Mouse (Mus musculus) brain, embryonic 18.5 days (tissue): Measurements from ENCODE around the gene Gm17535.
A peak's percentile ranks its signal among the peaks of the same experiment; 100 is the strongest.
"Not testable (repeated sequence)": the region's sequence is repeated elsewhere in the genome, so short reads cannot be mapped to it uniquely, and the experiment has no call there.

Source experiments
- DNase-seq: peaks from one replicate; pipeline ENCODE4 v3.0.0-alpha.2; 2012; ENCODE audit warnings: low read depth, low spot score

The Gm17535 gene

DNA sequence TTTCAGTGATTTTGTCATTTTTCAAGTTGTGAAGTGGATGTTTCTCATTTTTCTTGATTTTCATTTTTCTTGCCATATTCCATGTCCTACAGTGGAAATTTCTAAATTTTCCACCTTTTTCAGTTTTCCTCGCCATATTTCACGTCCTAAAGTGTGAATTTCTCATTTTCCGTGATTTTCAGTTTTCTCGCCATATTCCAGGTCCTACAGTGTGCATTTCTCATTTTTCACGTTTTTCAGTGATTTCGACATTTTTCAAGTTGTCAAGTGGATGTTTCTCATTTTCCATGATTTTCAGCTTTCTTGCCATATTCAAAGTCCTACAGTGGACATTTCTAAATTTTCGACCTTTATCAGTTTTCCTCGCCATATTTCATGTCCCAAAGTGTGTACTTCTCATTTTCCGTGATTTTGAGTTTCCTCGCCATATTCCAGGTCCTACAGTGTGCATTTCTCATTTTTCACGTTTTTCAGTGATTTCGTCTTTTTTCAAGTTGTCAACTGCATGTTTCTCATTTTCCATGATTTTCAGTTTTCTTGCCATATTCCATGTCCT is 9.4 kb upstream of the Gm17535 start, which contains the start of gene Gm10717:
Gm10717 (plus strand) TSS at position 506 of the 556 bp plus-strand sequence.
- DNase-seq: not testable (repeated sequence)

- not testable (repeated sequence) for DNase-seq
Observed at GRCm38 (mm10) chr9:3025653-3026052, 8.7 kb upstream of the Gm17535 start.

GRCm38 (mm10) chr9:3026136-3026535 is 8.3 kb upstream of the Gm17535 start:
- not testable (repeated sequence) for DNase-seq

GRCm38 (mm10) chr9:3026741-3027140 is 7.7 kb upstream of the Gm17535 start:
- not testable (repeated sequence) for DNase-seq

- DNase-seq: peak; percentile 26
Observed at GRCm38 (mm10) chr9:3027200-3027599, 7.2 kb upstream of the Gm17535 start.

- not testable (repeated sequence) for DNase-seq
Observed at GRCm38 (mm10) chr9:3029276-3030000, 5.0 kb upstream of the Gm17535 start.

DNA sequence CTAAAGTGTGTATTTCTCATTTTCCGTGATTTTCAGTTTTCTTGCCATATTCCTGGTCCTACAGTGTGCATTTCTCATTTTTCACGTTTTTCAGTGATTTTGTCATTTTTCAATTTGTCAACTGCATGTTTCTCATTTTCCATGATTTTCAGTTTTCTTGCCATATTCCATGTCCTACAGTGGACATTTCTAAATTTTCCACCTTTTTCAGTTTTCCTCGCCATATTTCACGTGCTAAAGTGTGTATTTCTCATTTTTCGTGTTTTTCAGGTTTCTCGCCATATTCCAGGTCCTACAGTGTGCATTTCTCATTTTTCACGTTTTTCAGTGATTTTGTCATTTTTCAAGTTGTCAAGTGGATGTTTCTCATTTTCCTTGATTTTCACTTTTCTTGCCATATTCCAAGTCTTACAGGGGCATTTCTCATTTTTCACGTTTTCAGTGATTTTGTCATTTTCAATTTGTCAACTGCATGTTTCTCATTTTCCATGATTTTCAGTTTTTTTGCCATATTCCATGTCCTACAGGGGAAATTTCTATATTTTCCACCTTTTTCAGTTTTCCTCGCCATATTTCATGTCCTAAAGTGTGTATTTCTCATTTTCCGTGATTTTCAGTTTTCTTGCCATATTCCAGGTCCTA is 3.6 kb upstream of the Gm17535 start:
- peak; percentile 36 for DNase-seq

DNA sequence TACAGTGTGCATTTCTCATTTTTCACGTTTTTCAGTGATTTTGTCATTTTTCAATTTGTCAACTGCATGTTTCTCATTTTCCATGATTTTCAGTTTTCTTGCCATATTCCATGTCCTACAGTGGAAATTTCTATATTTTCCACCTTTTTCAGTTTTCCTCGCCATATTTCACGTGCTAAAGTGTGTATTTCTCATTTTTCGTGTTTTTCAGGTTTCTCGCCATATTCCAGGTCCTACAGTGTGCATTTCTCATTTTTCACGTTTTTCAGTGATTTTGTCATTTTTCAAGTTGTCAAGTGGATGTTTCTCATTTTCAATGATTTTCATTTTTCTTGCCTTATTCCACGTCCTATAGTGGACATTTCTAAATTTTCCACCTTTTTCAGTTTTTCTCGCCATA is 2.2 kb downstream of the Gm17535 start, which contains the start of gene Gm10715:
Gm10715 (plus strand) TSS at position 301 of the 400 bp plus-strand sequence.
- DNase-seq: not testable (repeated sequence)

- DNase-seq: peak; percentile 8
Observed at GRCm38 (mm10) chr9:3038161-3038560, 3.8 kb downstream of the Gm17535 start.
